Mouse (Mus musculus) liver, embryonic 13.5 days (tissue): ENCODE results near the gene Pim1. TPM values are rescaled to one million over a fixed set of nuclear protein-coding genes. Genes with fewer than 3 reads are reported as not detected.
A peak's percentile ranks its signal among the peaks of the same experiment; 100 is the strongest.

ENCODE experiments used
- ATAC-seq: fragments of 200-750 bp; cut with Nextera tagmentation; 2 replicates; pipeline ENCODE4 v1.8.0; 2017; ENCODE audit warnings: low read depth, mild to moderate bottlenecking, moderate number of reproducible peaks, moderate library complexity
- DNase-seq: peaks from one replicate; pipeline ENCODE4 v3.0.0; 2022
- H3K27ac ChIP-seq: fragments of 300-500 bp; sonication (generic); 2 replicates; pipeline ENCODE4 v1.5.1; 2015; ENCODE audit warnings: moderate library complexity, mild to moderate bottlenecking, inconsistent platforms
- H3K27me3 ChIP-seq: fragments of 300-500 bp; sonication (generic); 2 replicates; pipeline ENCODE4 v1.6.1; 2015; ENCODE audit warnings: mild to moderate bottlenecking, inconsistent platforms
- H3K36me3 ChIP-seq: fragments of 300-500 bp; sonication (generic); 2 replicates; pipeline ENCODE4 v1.6.1; 2015; ENCODE audit warnings: mild to moderate bottlenecking, inconsistent platforms
- H3K4me1 ChIP-seq: fragments of 300-500 bp; sonication (generic); replicated peaks from 2 replicates; pipeline ENCODE4 v1.6.1; 2015; ENCODE audit warnings: inconsistent platforms
- H3K4me2 ChIP-seq: fragments of 300-500 bp; sonication (generic); 2 replicates; pipeline ENCODE4 v1.6.1; 2015; ENCODE audit warnings: inconsistent platforms, mild to moderate bottlenecking, moderate library complexity
- H3K4me3 ChIP-seq: fragments of 300-500 bp; sonication (generic); replicated peaks from 2 replicates; pipeline ENCODE4 v1.5.1; 2015; ENCODE audit warnings: mild to moderate bottlenecking, inconsistent platforms
- H3K9ac ChIP-seq: fragments of 300-500 bp; sonication (generic); 2 replicates; pipeline ENCODE4 v1.6.1; 2015; ENCODE audit warnings: mild to moderate bottlenecking, inconsistent platforms
- H3K9me3 ChIP-seq: fragments of 300-500 bp; sonication (generic); replicated peaks from 2 replicates; pipeline ENCODE4 v1.6.1; 2016; ENCODE audit warnings: inconsistent platforms
- WGBS: fragments of 180-500 bp; shearing (Covaris S2); methylation state at CpG from one replicate; pipeline ENCODE4 v1.1.7; 2015; ENCODE audit not compliant: insufficient replicate concordance; 5-methylcytosine and 5-hydroxymethylcytosine counted together
- polyA plus RNA-seq: library from polyadenylated mRNA; unstranded; fragments of >200 nt; fragmentation: Nextera tagmentation; extraction: Ambion mirVana; gene quantifications from 2 replicates; pipeline ENCODE4 v1.2.1, GENCODE M21; 2015

The Pim1 gene
- polyA plus RNA-seq, 1 experiment from 2014 or later: 110 TPM

- Histone ChIP-seq H3K27ac (no peak overlapping the region; the same call in 1 of the 2 replicates), H3K9ac (no peak overlapping the region), H3K36me3 (no peaks in the 10 kb centered on the region), H3K4me3 (no peak overlapping the region), H3K4me2 (no peak overlapping the region), H3K9me3 (0 out of 2 replicates have a peak, but pooled peaks cover 10% of the 10 kb centered on the region), H3K27me3 (peaks cover 56% of the 10 kb centered on the region), H3K4me1 (peaks cover 44% of the 10 kb centered on the region)
- WGBS: 76% methylated on average over 9 of the region's 9 CpGs
- no peak for ATAC-seq
- DNase-seq: no peak
Observed at GRCm38 (mm10) chr17:29455411-29456120, 35.0 kb upstream of the Pim1 start.

- 94% methylated on average over 4 of the region's 4 CpGs for WGBS
- Histone ChIP-seq H3K27ac (no peak overlapping the region), H3K4me1 (peaks cover 34% of the 10 kb centered on the region), H3K4me2 (no peak overlapping the region), H3K27me3 (peaks cover 58% of the 10 kb centered on the region), H3K9me3 (0 out of 2 replicates have a peak, but pooled peaks cover 10% of the 10 kb centered on the region), H3K4me3 (no peak overlapping the region), H3K36me3 (no peaks in the 10 kb centered on the region), H3K9ac (no peak overlapping the region)
- no peak for DNase-seq
- ATAC-seq: no peak
Observed at GRCm38 (mm10) chr17:29456476-29456875, 34.1 kb upstream of the Pim1 start.

GRCm38 (mm10) chr17:29456926-29457325, 33.6 kb upstream of the Pim1 start:
- H3K4me2 ChIP-seq: no peak overlapping the region
- 81% methylated on average over 2 of the region's 2 CpGs for WGBS
- ATAC-seq (no peak), DNase-seq (no peak)
- 0 out of 2 replicates have a peak, but pooled peaks cover 10% of the 10 kb centered on the region for H3K9me3 ChIP-seq
- H3K9ac ChIP-seq: no peak overlapping the region
- peaks cover 34% of the 10 kb centered on the region for H3K4me1 ChIP-seq
- H3K27ac ChIP-seq: no peak overlapping the region
- H3K27me3 ChIP-seq: peaks cover 58% of the 10 kb centered on the region
- H3K4me3 ChIP-seq: no peak overlapping the region
- no peaks in the 10 kb centered on the region for H3K36me3 ChIP-seq

GRCm38 (mm10) chr17:29457795-29458560, 32.6 kb upstream of the Pim1 start:
- ATAC-seq: no peak
- Histone ChIP-seq H3K9ac (no peak overlapping the region), H3K27ac (no peak overlapping the region), H3K27me3 (peaks cover 64% of the 10 kb centered on the region), H3K9me3 (0 out of 2 replicates have a peak, but pooled peaks cover 10% of the 10 kb centered on the region), H3K36me3 (no peaks in the 10 kb centered on the region), H3K4me3 (no peak overlapping the region), H3K4me1 (peaks cover 37% of the 10 kb centered on the region), H3K4me2 (no peak overlapping the region)
- DNase-seq: no peak
- WGBS: 68% methylated on average over 11 of the region's 11 CpGs

- Histone ChIP-seq H3K4me2 (peak overlapping the region; percentile 29; the same call in 1 of the 2 replicates), H3K4me3 (peak overlapping the region; percentile 3; the same call in 1 of the 2 replicates), H3K36me3 (no peaks in the 10 kb centered on the region), H3K4me1 (peaks cover 44% of the 10 kb centered on the region), H3K27ac (peak overlapping the region; percentile 55; the same call in 1 of the 2 replicates), H3K27me3 (peaks cover 80% of the 10 kb centered on the region), H3K9ac (no peak overlapping the region; the same call in 1 of the 2 replicates), H3K9me3 (no peaks in the 10 kb centered on the region)
- DNase-seq (no peak), ATAC-seq (peak; percentile 35; the same call in 1 of the 2 replicates)
- 6% methylated on average over 24 of the region's 24 CpGs for WGBS
Observed at GRCm38 (mm10) chr17:29459321-29460118, 31.0 kb upstream of the Pim1 start.

- H3K36me3 ChIP-seq: no peaks in the 10 kb centered on the region
- no peak for DNase-seq
- H3K4me1 ChIP-seq: peaks cover 48% of the 10 kb centered on the region
- no peak for ATAC-seq
- H3K4me2 ChIP-seq: no peak overlapping the region
- 23% methylated on average over 5 of the region's 5 CpGs for WGBS
- H3K27me3 ChIP-seq: peaks cover 86% of the 10 kb centered on the region
- no peak overlapping the region for H3K4me3 ChIP-seq
- H3K9ac ChIP-seq: no peak overlapping the region
- no peaks in the 10 kb centered on the region for H3K9me3 ChIP-seq
- 0 out of 2 replicates have a peak overlapping the region, but pooled peaks have one; percentile 55 for H3K27ac ChIP-seq
Observed at GRCm38 (mm10) chr17:29460119-29460505, 30.4 kb upstream of the Pim1 start.

- peak overlapping the region; percentile 12; the same call in 1 of the 2 replicates for H3K4me3 ChIP-seq
- ATAC-seq (no peak), DNase-seq (no peak)
- H3K9me3 ChIP-seq: no peaks in the 10 kb centered on the region
- peaks cover 53% of the 10 kb centered on the region for H3K4me1 ChIP-seq
- H3K9ac ChIP-seq: no peak overlapping the region; the same call in 1 of the 2 replicates
- no peak overlapping the region for H3K27ac ChIP-seq
- 13% methylated on average over 13 of the region's 13 CpGs for WGBS
- H3K36me3 ChIP-seq: no peaks in the 10 kb centered on the region
- H3K27me3 ChIP-seq: peaks cover 100% of the 10 kb centered on the region
- peak overlapping the region; percentile 32; the same call in 1 of the 2 replicates for H3K4me2 ChIP-seq
Observed at GRCm38 (mm10) chr17:29463627-29464026, 26.9 kb upstream of the Pim1 start.

- WGBS: 8% methylated on average over 14 of the region's 14 CpGs
- DNase-seq: no peak
- peaks cover 100% of the 10 kb centered on the region for H3K27me3 ChIP-seq
- ATAC-seq: no peak
- H3K4me1 ChIP-seq: peaks cover 51% of the 10 kb centered on the region
- no peaks in the 10 kb centered on the region for H3K36me3 ChIP-seq
- H3K9ac ChIP-seq: no peak overlapping the region
- no peaks in the 10 kb centered on the region for H3K9me3 ChIP-seq
- peak overlapping the region; percentile 12; the same call in 1 of the 2 replicates for H3K4me3 ChIP-seq
- peak overlapping the region; percentile 32 for H3K4me2 ChIP-seq
- H3K27ac ChIP-seq: no peak overlapping the region
Observed at GRCm38 (mm10) chr17:29464068-29464467, 26.5 kb upstream of the Pim1 start.

- Histone ChIP-seq H3K36me3 (no peaks in the 10 kb centered on the region), H3K9me3 (no peaks in the 10 kb centered on the region), H3K27me3 (peaks cover 100% of the 10 kb centered on the region), H3K4me1 (peaks cover 51% of the 10 kb centered on the region), H3K4me2 (peak overlapping the region; percentile 32), H3K4me3 (no peak overlapping the region), H3K9ac (no peak overlapping the region), H3K27ac (no peak overlapping the region)
- ATAC-seq: no peak
- DNase-seq: no peak
- WGBS: 17% methylated on average over 17 of the region's 17 CpGs
Observed at GRCm38 (mm10) chr17:29464519-29465140, 25.9 kb upstream of the Pim1 start.

- 24% methylated on average over 9 of the region's 9 CpGs for WGBS
- ATAC-seq: no peak
- DNase-seq: no peak
- no peaks in the 10 kb centered on the region for H3K36me3 ChIP-seq
- H3K27me3 ChIP-seq: peaks cover 92% of the 10 kb centered on the region
- H3K9me3 ChIP-seq: no peaks in the 10 kb centered on the region
- peaks cover 55% of the 10 kb centered on the region for H3K4me1 ChIP-seq
- H3K4me2 ChIP-seq: no peak overlapping the region
- H3K9ac ChIP-seq: no peak overlapping the region
- H3K27ac ChIP-seq: no peak overlapping the region
- H3K4me3 ChIP-seq: no peak overlapping the region
Observed at GRCm38 (mm10) chr17:29465405-29466010, 25.0 kb upstream of the Pim1 start.
